Mouse (Mus musculus): ENCODE data around the gene Anapc2.
A peak's percentile ranks its signal among the peaks of the same experiment; 100 is the strongest.

The Anapc2 gene

GRCm38 (mm10) chr2:25271827-25272511 is at the start of gene Anapc2, which contains the start of gene Ssna1:
Anapc2 (plus strand) TSS chr2:25272478.
Ssna1 (minus strand) TSS chr2:25272438.
- peak; percentile 95 for DNase-seq (ENCODE audit: low read depth, low spot score)

GRCm38 (mm10) chr2:25223681-25224491 is 48.4 kb upstream of the Anapc2 start:
- DNase-seq (ENCODE audit: low read depth, low spot score): peak; percentile 86

- no peak for DNase-seq (ENCODE audit: low read depth, low spot score)
These were observed 47.8 kb upstream of the Anapc2 start, which contains the start of gene Tubb4b for GRCm38 (mm10) chr2:25224492-25224765. Tubb4b (minus strand) TSS chr2:25224702.

- peak; percentile 98 for DNase-seq (ENCODE audit: low read depth, low spot score)
These were observed 47.2 kb upstream of the Anapc2 start for GRCm38 (mm10) chr2:25224766-25225752.

GRCm38 (mm10) chr2:25225811-25226379 is 46.4 kb upstream of the Anapc2 start:
- DNase-seq (ENCODE audit: low read depth, low spot score): no peak

GRCm38 (mm10) chr2:25226864-25227263 is 45.4 kb upstream of the Anapc2 start:
- DNase-seq (ENCODE audit: low read depth, low spot score): no peak

- DNase-seq (ENCODE audit: low read depth, low spot score): no peak
These were observed 44.9 kb upstream of the Anapc2 start for GRCm38 (mm10) chr2:25227406-25227805.

- DNase-seq (ENCODE audit: low read depth, low spot score): peak; percentile 81
These were observed 43.8 kb upstream of the Anapc2 start for GRCm38 (mm10) chr2:25228431-25228889.

- no peak for DNase-seq (ENCODE audit: low read depth, low spot score)
These were observed 43.2 kb upstream of the Anapc2 start for GRCm38 (mm10) chr2:25228995-25229530.

- no peak for DNase-seq (ENCODE audit: low read depth, low spot score)
These were observed 42.7 kb upstream of the Anapc2 start for GRCm38 (mm10) chr2:25229582-25229981.

GRCm38 (mm10) chr2:25230581-25230980 is 41.7 kb upstream of the Anapc2 start:
- DNase-seq (ENCODE audit: low read depth, low spot score): no peak

- DNase-seq (ENCODE audit: low read depth, low spot score): no peak
These were observed 41.2 kb upstream of the Anapc2 start for GRCm38 (mm10) chr2:25231038-25231437.

- no peak for DNase-seq (ENCODE audit: low read depth, low spot score)
These were observed 38.9 kb upstream of the Anapc2 start for GRCm38 (mm10) chr2:25233421-25233820.

- DNase-seq (ENCODE audit: low read depth, low spot score): no peak
These were observed 38.2 kb upstream of the Anapc2 start, which contains the start of gene Slc34a3 for GRCm38 (mm10) chr2:25234050-25234449. Slc34a3 (minus strand) TSS chr2:25234364.

GRCm38 (mm10) chr2:25234551-25235220 is 37.6 kb upstream of the Anapc2 start:
- DNase-seq (ENCODE audit: low read depth, low spot score): no peak

GRCm38 (mm10) chr2:25236614-25237013 is 35.7 kb upstream of the Anapc2 start, which contains the start of gene Rnf224:
Rnf224 (minus strand) TSS chr2:25236787.
- no peak for DNase-seq (ENCODE audit: low read depth, low spot score)

GRCm38 (mm10) chr2:25237522-25237921 is 34.8 kb upstream of the Anapc2 start:
- no peak for DNase-seq (ENCODE audit: low read depth, low spot score)

- no peak for DNase-seq (ENCODE audit: low read depth, low spot score)
These were observed 34.2 kb upstream of the Anapc2 start for GRCm38 (mm10) chr2:25238106-25238505.

GRCm38 (mm10) chr2:25239766-25240165 is 32.5 kb upstream of the Anapc2 start:
- no peak for DNase-seq (ENCODE audit: low read depth, low spot score)

- no peak for DNase-seq (ENCODE audit: low read depth, low spot score)
These were observed 32.0 kb upstream of the Anapc2 start for GRCm38 (mm10) chr2:25240310-25240709.
